Mouse (Mus musculus) testis, adult 2 months (tissue): ENCODE measurements at regions not wholly inside any gene's neighbourhood (a gene's known extent, or its start where the extent isn't known, plus 50 kb on each side); places are given as distances from the start of the nearest gene placed in this dataset.

Source experiments
- H3K27ac ChIP-seq: fragments of 200-500 bp; 2 replicates; pipeline ENCODE4 v1.5.1; 2012; ENCODE audit warnings: low read depth, low read length; ENCODE audit not compliant: control insufficient read depth, insufficient read depth
- H3K27me3 ChIP-seq: fragments of 200-500 bp; 2 replicates; pipeline ENCODE4 v1.6.1; 2012; ENCODE audit warnings: mild to moderate bottlenecking, low read length, moderate library complexity; ENCODE audit not compliant: control insufficient read depth, insufficient read depth
- H3K36me3 ChIP-seq: fragments of 200-500 bp; 2 replicates; pipeline ENCODE4 v1.6.1; 2012; ENCODE audit warnings: mild to moderate bottlenecking, low read length; ENCODE audit not compliant: control insufficient read depth, insufficient read depth
- H3K4me1 ChIP-seq: fragments of 200-500 bp; 2 replicates; pipeline ENCODE4 v1.6.1; 2012; ENCODE audit warnings: low read length; ENCODE audit not compliant: control insufficient read depth, insufficient read depth
- H3K4me3 ChIP-seq: fragments of 200-500 bp; 2 replicates; pipeline ENCODE4 v1.5.1; 2012; ENCODE audit warnings: low read depth, mild to moderate bottlenecking, low read length, moderate library complexity, mixed read lengths; ENCODE audit not compliant: control insufficient read depth
- CTCF ChIP-seq: fragments of 200-500 bp; IDR thresholded peaks from 2 replicates; pipeline ENCODE4 v1.5.1; 2012; ENCODE audit warnings: low read depth, mild to moderate bottlenecking, inconsistent platforms, low read length, moderate library complexity; ENCODE audit not compliant: control insufficient read depth, insufficient read depth, insufficient replicate concordance
- POLR2A ChIP-seq: fragments of 200-500 bp; IDR thresholded peaks from 2 replicates; pipeline ENCODE4 v1.6.1; 2012; ENCODE audit warnings: low read depth, mild to moderate bottlenecking, inconsistent platforms, low read length, moderate library complexity; ENCODE audit not compliant: control insufficient read depth

- Histone ChIP-seq H3K36me3 (no peaks in the 10 kb centered on the region), H3K27ac (no peak overlapping the region), H3K27me3 (no peaks in the 10 kb centered on the region), H3K4me1 (no peaks in the 10 kb centered on the region), H3K4me3 (no peak overlapping the region)
- TF ChIP-seq CTCF = no peak
- TF ChIP-seq POLR2A = no peak
Measured at GRCm38 (mm10) chr17:72720753-72721152, 115.5 kb upstream of the Ypel5 start.

DNA sequence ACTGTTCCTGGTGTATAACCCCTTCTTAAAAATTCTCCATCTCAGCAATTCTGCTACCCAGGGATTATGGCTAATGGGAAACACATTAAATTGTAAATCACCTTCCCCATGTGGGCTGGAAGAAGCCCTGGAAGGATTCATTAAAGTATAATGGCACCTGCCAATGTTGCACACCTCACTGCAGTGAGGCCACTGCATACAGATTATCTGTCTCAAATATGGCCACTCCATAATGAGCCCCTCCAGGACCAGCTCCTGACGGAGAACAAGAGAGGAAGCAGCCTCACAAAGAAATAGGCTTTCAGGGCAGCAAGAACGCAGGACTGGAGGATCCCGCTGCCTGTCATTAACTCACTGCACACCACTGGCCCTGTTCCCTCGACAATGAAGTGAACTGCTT lies 115.2 kb upstream of the Alk start:
- Histone ChIP-seq H3K27me3 (no peaks in the 10 kb centered on the region), H3K27ac (no peak overlapping the region), H3K4me3 (no peak overlapping the region), H3K4me1 (no peaks in the 10 kb centered on the region), H3K36me3 (no peaks in the 10 kb centered on the region)
- TF ChIP-seq CTCF = no peak
- no peak for TF ChIP-seq POLR2A

- H3K4me3 ChIP-seq = no peak overlapping the region
- H3K27me3 ChIP-seq = no peaks in the 10 kb centered on the region
- no peak overlapping the region for H3K27ac ChIP-seq
- H3K36me3 ChIP-seq = no peaks in the 10 kb centered on the region
- TF ChIP-seq POLR2A = no peak
- TF ChIP-seq CTCF = no peak
- H3K4me1 ChIP-seq = no peaks in the 10 kb centered on the region
Measured at GRCm38 (mm10) chr17:72691630-72692029, 87.2 kb upstream of the Alk start.

- Histone ChIP-seq H3K27ac (no peak overlapping the region), H3K4me3 (no peak overlapping the region), H3K27me3 (no peaks in the 10 kb centered on the region), H3K36me3 (no peaks in the 10 kb centered on the region), H3K4me1 (no peaks in the 10 kb centered on the region)
- TF ChIP-seq CTCF (no peak), POLR2A (no peak)
Measured at GRCm38 (mm10) chr17:72689606-72690005, 85.2 kb upstream of the Alk start.

DNA sequence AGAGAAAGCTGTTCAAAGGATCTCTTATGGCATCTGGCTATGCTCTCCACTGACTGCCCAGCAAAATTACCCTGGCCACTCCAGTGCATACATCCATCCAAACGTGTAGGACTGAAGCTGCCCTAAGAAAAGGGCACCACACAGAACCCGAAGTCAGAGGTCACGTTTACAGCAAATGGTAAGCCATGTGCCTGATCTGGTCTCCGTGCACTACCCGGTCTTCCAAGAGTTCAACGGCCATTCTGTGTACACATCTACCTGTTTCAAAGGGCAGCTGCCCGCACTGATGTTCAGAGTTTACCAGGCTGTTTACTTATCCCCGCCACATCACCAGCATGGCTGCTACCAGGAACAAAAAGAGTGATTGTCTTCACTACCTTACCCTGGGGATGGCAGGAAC lies 84.4 kb upstream of the Alk start:
- TF ChIP-seq CTCF = no peak
- no peak for TF ChIP-seq POLR2A
- Histone ChIP-seq H3K36me3 (no peaks in the 10 kb centered on the region), H3K4me3 (no peak overlapping the region), H3K27ac (no peak overlapping the region), H3K27me3 (no peaks in the 10 kb centered on the region), H3K4me1 (no peaks in the 10 kb centered on the region)

- Histone ChIP-seq H3K27me3 (no peaks in the 10 kb centered on the region), H3K4me3 (no peak overlapping the region), H3K4me1 (no peaks in the 10 kb centered on the region), H3K27ac (no peak overlapping the region), H3K36me3 (no peaks in the 10 kb centered on the region)
- no peak for TF ChIP-seq POLR2A
- no peak for TF ChIP-seq CTCF
Measured at GRCm38 (mm10) chr17:72674658-72675057, 70.2 kb upstream of the Alk start.

- TF ChIP-seq CTCF (no peak), POLR2A (no peak)
- no peaks in the 10 kb centered on the region for H3K4me1 ChIP-seq
- H3K27ac ChIP-seq = no peak overlapping the region
- no peak overlapping the region for H3K4me3 ChIP-seq
- no peaks in the 10 kb centered on the region for H3K36me3 ChIP-seq
- no peaks in the 10 kb centered on the region for H3K27me3 ChIP-seq
Measured at GRCm38 (mm10) chr17:72672010-72672409, 67.6 kb upstream of the Alk start.

DNA sequence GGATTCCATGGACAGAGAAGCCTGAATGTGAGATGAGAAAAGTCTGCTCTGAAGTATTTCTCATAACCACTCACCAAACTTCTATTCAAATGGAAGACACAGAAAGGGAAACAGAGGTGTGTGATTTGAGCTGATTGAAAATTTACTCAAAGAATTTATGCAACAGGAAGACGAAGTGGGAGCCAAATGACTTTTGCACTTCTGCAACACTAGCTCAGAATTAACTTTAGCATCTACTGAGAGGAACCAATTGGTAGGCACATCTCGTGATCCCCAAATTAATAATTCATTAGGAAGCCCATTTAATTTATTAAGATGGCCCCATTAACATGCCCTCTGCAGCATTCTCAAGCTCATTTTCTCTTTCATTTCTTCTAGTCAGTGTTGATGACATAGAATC lies 62.5 kb upstream of the Alk start:
- Histone ChIP-seq H3K4me1 (no peaks in the 10 kb centered on the region), H3K4me3 (no peak overlapping the region), H3K36me3 (no peaks in the 10 kb centered on the region), H3K27me3 (no peaks in the 10 kb centered on the region), H3K27ac (no peak overlapping the region)
- TF ChIP-seq CTCF = no peak
- TF ChIP-seq POLR2A = no peak
